Mouse (Mus musculus): ENCODE results near the gene Osbpl7. TPM values are rescaled to one million over a fixed set of nuclear protein-coding genes. Genes with fewer than 3 reads are reported as not detected.

Gene Osbpl7
- polyA plus RNA-seq, 1 experiment from 2014 or later: 8.9 TPM

- Histone ChIP-seq H3K4me3 (no peak overlapping the region), H3K9ac (no peak overlapping the region), H3K4me1 (no peaks in the 10 kb centered on the region), H3K27me3 (no peaks in the 10 kb centered on the region), H3K36me3 (peaks cover 29% of the 10 kb centered on the region), H3K9me3 (no peaks in the 10 kb centered on the region), H3K27ac (no peak overlapping the region), H3K4me2 (no peak overlapping the region)
- 86% methylated on average over 2 of the region's 2 CpGs for WGBS
- ATAC-seq (ENCODE audit: insufficient number of reproducible peaks, low FRiP score, low TSS enrichment, low read depth): no peak
These were observed 19.3 kb downstream of the Osbpl7 start for GRCm38 (mm10) chr11:97069770-97070169.

DNA sequence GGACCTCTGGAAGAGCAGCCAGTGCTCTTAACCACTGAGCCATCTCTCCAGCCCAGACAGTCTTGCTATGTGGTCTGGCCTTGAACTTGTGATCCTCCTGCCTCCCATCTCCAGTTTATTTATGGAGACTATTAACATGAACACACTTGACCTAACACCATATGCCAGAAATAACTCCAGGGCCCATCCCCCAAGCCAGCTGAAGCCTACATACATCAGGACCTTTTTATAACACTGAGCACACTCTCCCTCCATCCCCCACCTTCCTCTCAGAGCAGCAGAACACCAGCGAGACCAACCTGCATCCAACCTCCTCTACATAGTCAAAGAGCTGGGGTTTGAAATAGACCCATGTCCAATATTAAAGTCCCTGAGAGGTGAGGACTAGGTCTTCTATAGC, 20.7 kb downstream of the Osbpl7 start:
- WGBS: 50% methylated on average over 1 of the region's 1 CpGs

DNA sequence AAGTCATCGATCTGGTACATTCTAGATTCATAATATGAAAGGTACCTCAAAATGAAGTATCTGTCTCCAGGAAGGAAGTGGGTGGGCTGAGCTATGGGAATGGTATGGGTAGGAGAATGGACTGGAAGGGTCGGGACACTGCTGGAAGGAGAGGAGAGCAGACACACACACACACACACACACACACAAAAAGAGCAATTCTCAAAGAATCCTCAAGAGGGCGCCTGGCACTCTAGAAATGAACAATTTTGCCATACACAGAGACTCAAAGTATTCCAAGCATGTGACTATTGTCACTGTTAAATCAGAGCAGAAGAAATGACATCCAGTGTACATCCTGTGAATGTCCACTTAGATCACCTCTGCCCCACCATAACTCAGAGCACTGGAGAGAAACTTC, 22.1 kb downstream of the Osbpl7 start:
- H3K4me3 ChIP-seq: no peak overlapping the region
- 30% methylated on average over 3 of the region's 3 CpGs for WGBS
- no peak for ATAC-seq (ENCODE audit: insufficient number of reproducible peaks, low FRiP score, low TSS enrichment, low read depth)
- H3K27ac ChIP-seq: no peak overlapping the region
- H3K9ac ChIP-seq: no peak overlapping the region
- H3K9me3 ChIP-seq: no peaks in the 10 kb centered on the region
- H3K27me3 ChIP-seq: no peaks in the 10 kb centered on the region
- H3K36me3 ChIP-seq: peaks cover 13% of the 10 kb centered on the region
- H3K4me2 ChIP-seq: no peak overlapping the region
- no peaks in the 10 kb centered on the region for H3K4me1 ChIP-seq

More for the DNA sequence above, 20.7 kb downstream of the Osbpl7 start:
- H3K4me1 ChIP-seq: no peaks in the 10 kb centered on the region
- H3K4me2 ChIP-seq: no peak overlapping the region
- H3K9ac ChIP-seq: no peak overlapping the region
- no peak for ATAC-seq (ENCODE audit: insufficient number of reproducible peaks, low FRiP score, low TSS enrichment, low read depth)
- no peaks in the 10 kb centered on the region for H3K9me3 ChIP-seq
- no peak overlapping the region for H3K4me3 ChIP-seq
- no peak overlapping the region for H3K27ac ChIP-seq
- peaks cover 26% of the 10 kb centered on the region for H3K36me3 ChIP-seq
- H3K27me3 ChIP-seq: no peaks in the 10 kb centered on the region

GRCm38 (mm10) chr11:97074235-97074634, 23.8 kb downstream of the Osbpl7 start:
- no peaks in the 10 kb centered on the region for H3K36me3 ChIP-seq
- H3K4me1 ChIP-seq: no peaks in the 10 kb centered on the region
- H3K27ac ChIP-seq: no peak overlapping the region
- H3K9ac ChIP-seq: no peak overlapping the region
- H3K4me2 ChIP-seq: no peak overlapping the region
- WGBS: 65% methylated on average over 8 of the region's 8 CpGs
- no peaks in the 10 kb centered on the region for H3K27me3 ChIP-seq
- H3K9me3 ChIP-seq: no peaks in the 10 kb centered on the region
- ATAC-seq (ENCODE audit: insufficient number of reproducible peaks, low FRiP score, low TSS enrichment, low read depth): no peak
- H3K4me3 ChIP-seq: no peak overlapping the region

GRCm38 (mm10) chr11:97078751-97079150, 28.3 kb downstream of the Osbpl7 start:
- WGBS: 47% methylated on average over 4 of the region's 4 CpGs
- ATAC-seq (ENCODE audit: insufficient number of reproducible peaks, low FRiP score, low TSS enrichment, low read depth): no peak
- H3K4me1 ChIP-seq: peaks cover 8% of the 10 kb centered on the region
- H3K9ac ChIP-seq: no peak overlapping the region
- no peak overlapping the region for H3K4me3 ChIP-seq
- no peaks in the 10 kb centered on the region for H3K9me3 ChIP-seq
- no peaks in the 10 kb centered on the region for H3K36me3 ChIP-seq
- H3K27ac ChIP-seq: no peak overlapping the region
- H3K4me2 ChIP-seq: no peak overlapping the region
- 0 out of 2 replicates have a peak, but pooled peaks cover 8% of the 10 kb centered on the region for H3K27me3 ChIP-seq

- H3K4me3 ChIP-seq: no peak overlapping the region
- no peaks in the 10 kb centered on the region for H3K9me3 ChIP-seq
- H3K9ac ChIP-seq: no peak overlapping the region
- WGBS: 39% methylated on average over 9 of the region's 9 CpGs
- peaks cover 14% of the 10 kb centered on the region for H3K4me1 ChIP-seq
- 0 out of 2 replicates have a peak, but pooled peaks cover 8% of the 10 kb centered on the region for H3K27me3 ChIP-seq
- no peak overlapping the region for H3K27ac ChIP-seq
- H3K4me2 ChIP-seq: no peak overlapping the region
- H3K36me3 ChIP-seq: no peaks in the 10 kb centered on the region
- ATAC-seq (ENCODE audit: insufficient number of reproducible peaks, low FRiP score, low TSS enrichment, low read depth): no peak
These were observed 29.9 kb downstream of the Osbpl7 start for GRCm38 (mm10) chr11:97080291-97080690.

DNA sequence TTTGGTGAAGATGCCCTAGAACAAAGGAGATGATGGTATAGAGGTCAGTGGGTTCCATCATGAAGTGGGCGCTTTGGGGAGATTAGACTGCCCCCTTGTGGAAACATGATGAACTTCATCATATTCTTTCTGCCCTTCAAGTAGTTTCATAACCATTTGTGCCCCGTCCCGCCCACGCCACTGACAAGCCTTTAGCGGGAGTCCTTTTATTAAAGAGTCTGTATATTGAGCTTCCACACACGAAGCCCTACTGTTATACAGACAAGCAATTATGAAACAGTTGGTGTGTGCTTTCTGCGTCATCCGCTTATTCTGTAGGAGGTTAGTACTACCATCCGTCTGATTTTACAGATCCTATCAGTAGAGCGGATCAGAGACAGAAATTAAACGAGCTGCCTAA, 32.5 kb downstream of the Osbpl7 start:
- Histone ChIP-seq H3K9me3 (no peaks in the 10 kb centered on the region), H3K9ac (no peak overlapping the region), H3K4me3 (no peak overlapping the region), H3K4me2 (no peak overlapping the region), H3K4me1 (peaks cover 14% of the 10 kb centered on the region), H3K27me3 (0 out of 2 replicates have a peak, but pooled peaks cover 8% of the 10 kb centered on the region), H3K27ac (no peak overlapping the region), H3K36me3 (no peaks in the 10 kb centered on the region)
- 36% methylated on average over 11 of the region's 11 CpGs for WGBS
- no peak for ATAC-seq (ENCODE audit: insufficient number of reproducible peaks, low FRiP score, low TSS enrichment, low read depth)

- Histone ChIP-seq H3K4me1 (peaks cover 14% of the 10 kb centered on the region), H3K9me3 (no peaks in the 10 kb centered on the region), H3K4me2 (peak overlapping the region; percentile 17; the same call in 1 of the 2 replicates), H3K27me3 (0 out of 2 replicates have a peak, but pooled peaks cover 8% of the 10 kb centered on the region), H3K27ac (no peak overlapping the region), H3K9ac (no peak overlapping the region), H3K4me3 (0 out of 2 replicates have a peak overlapping the region, but pooled peaks have one; percentile 8), H3K36me3 (no peaks in the 10 kb centered on the region)
- ATAC-seq (ENCODE audit: insufficient number of reproducible peaks, low FRiP score, low TSS enrichment, low read depth): no peak
- WGBS: 14% methylated on average over 22 of the region's 22 CpGs
These were observed 33.1 kb downstream of the Osbpl7 start for GRCm38 (mm10) chr11:97083401-97084140.

DNA sequence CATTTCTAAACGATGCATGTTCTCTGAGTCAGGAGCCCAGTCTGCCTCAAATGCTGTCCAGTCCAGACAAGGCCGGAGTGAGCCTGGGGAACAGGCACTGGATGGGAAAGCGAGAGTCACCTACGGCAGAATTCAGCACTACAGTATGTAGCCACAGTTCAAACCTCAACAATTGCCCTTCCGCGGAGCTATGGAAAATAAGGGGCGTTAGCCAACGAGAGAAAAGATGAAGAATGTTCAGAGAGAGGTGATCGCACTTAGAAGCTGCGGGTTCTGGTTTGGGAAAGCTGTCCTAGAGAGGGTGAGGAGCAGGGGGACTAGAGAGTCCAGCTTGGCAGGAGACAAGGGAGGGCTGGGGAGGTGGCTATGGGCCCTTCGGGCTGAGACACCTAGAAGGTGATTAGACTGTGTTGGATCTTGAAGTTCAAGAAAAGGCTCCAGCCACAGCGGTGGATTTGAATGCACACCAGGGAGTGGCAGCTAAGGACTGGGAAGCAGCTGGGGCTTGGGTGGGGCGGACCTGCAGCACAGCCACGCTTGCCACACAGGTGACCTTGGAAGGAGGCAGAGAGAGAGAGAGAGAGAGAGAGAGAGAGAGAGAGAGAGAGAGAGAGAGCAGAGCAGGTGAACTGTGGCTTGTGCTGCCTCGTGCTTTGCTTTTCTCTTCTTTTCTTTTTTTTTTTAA, 34.5 kb downstream of the Osbpl7 start:
- H3K36me3 ChIP-seq: no peaks in the 10 kb centered on the region
- H3K4me1 ChIP-seq: peaks cover 14% of the 10 kb centered on the region
- no peak overlapping the region for H3K9ac ChIP-seq
- H3K27ac ChIP-seq: no peak overlapping the region
- no peak overlapping the region for H3K4me2 ChIP-seq
- no peak overlapping the region for H3K4me3 ChIP-seq
- no peak for ATAC-seq (ENCODE audit: insufficient number of reproducible peaks, low FRiP score, low TSS enrichment, low read depth)
- WGBS: 84% methylated on average over 15 of the region's 15 CpGs
- 0 out of 2 replicates have a peak, but pooled peaks cover 8% of the 10 kb centered on the region for H3K27me3 ChIP-seq
- no peaks in the 10 kb centered on the region for H3K9me3 ChIP-seq

DNA sequence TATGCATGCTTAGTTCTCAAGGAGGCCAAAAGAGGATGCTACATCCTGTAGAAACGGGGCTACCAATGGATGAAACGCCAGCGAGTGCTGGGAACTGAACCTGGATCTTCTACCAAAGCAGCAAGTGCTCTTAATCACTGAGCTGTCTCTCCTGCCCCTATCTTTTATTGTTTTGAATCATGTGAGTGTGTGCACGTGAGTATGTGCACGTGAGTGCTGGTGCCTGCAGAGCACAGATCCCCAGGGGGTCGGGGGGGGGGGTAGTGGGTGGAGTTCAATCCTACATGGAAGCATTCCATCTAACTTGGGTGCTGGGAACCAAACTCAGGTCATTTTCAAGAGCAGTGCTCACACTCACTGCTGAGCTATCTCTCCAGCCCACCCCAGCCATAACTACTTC, 35.9 kb downstream of the Osbpl7 start:
- Histone ChIP-seq H3K27me3 (0 out of 2 replicates have a peak, but pooled peaks cover 12% of the 10 kb centered on the region), H3K36me3 (no peaks in the 10 kb centered on the region), H3K9ac (no peak overlapping the region), H3K9me3 (no peaks in the 10 kb centered on the region), H3K4me1 (peaks cover 14% of the 10 kb centered on the region), H3K27ac (no peak overlapping the region), H3K4me2 (no peak overlapping the region), H3K4me3 (no peak overlapping the region)
- WGBS: 72% methylated on average over 6 of the region's 6 CpGs
- no peak for ATAC-seq (ENCODE audit: insufficient number of reproducible peaks, low FRiP score, low TSS enrichment, low read depth)

GRCm38 (mm10) chr11:97094600-97094999, 44.2 kb downstream of the Osbpl7 start:
- Histone ChIP-seq H3K36me3 (no peaks in the 10 kb centered on the region), H3K27me3 (peaks cover 51% of the 10 kb centered on the region), H3K9me3 (no peaks in the 10 kb centered on the region), H3K4me2 (no peak overlapping the region), H3K4me1 (0 out of 2 replicates have a peak, but pooled peaks cover 4% of the 10 kb centered on the region), H3K27ac (no peak overlapping the region), H3K9ac (no peak overlapping the region), H3K4me3 (no peak overlapping the region)
- 52% methylated on average over 2 of the region's 2 CpGs for WGBS
- no peak for ATAC-seq (ENCODE audit: insufficient number of reproducible peaks, low FRiP score, low TSS enrichment, low read depth)

GRCm38 (mm10) chr11:97098791-97099190, 48.4 kb downstream of the Osbpl7 start:
- WGBS: 25% methylated on average over 17 of the region's 18 CpGs

More at GRCm38 (mm10) chr11:97098791-97099190, 48.4 kb downstream of the Osbpl7 start:
- Histone ChIP-seq H3K9me3 (no peaks in the 10 kb centered on the region), H3K4me1 (0 out of 2 replicates have a peak, but pooled peaks cover 4% of the 10 kb centered on the region), H3K27ac (no peak overlapping the region), H3K9ac (no peak overlapping the region), H3K4me3 (no peak overlapping the region), H3K36me3 (no peaks in the 10 kb centered on the region), H3K27me3 (peaks cover 60% of the 10 kb centered on the region), H3K4me2 (no peak overlapping the region)
- ATAC-seq (ENCODE audit: insufficient number of reproducible peaks, low FRiP score, low TSS enrichment, low read depth): no peak
